Mouse (Mus musculus) lung, adult 2 months (tissue): ENCODE results near the gene Mrpl45.
"Not testable (repeated sequence)": the region's sequence is repeated elsewhere in the genome, so short reads cannot be mapped to it uniquely, and the experiment has no call there.

Experiments used
- CTCF ChIP-seq: fragments of 200-500 bp; IDR thresholded peaks from 2 replicates; pipeline ENCODE4 v1.5.1; 2011; ENCODE audit warnings: mild to moderate bottlenecking, low read length, control low read depth; ENCODE audit not compliant: insufficient read depth
- POLR2A ChIP-seq: fragments of 200-500 bp; IDR thresholded peaks from 2 replicates; pipeline ENCODE4 v1.6.1; 2011; ENCODE audit warnings: low read depth, mild to moderate bottlenecking, control low read depth, low read length, borderline replicate concordance; ENCODE audit errors: extremely low read depth

DNA sequence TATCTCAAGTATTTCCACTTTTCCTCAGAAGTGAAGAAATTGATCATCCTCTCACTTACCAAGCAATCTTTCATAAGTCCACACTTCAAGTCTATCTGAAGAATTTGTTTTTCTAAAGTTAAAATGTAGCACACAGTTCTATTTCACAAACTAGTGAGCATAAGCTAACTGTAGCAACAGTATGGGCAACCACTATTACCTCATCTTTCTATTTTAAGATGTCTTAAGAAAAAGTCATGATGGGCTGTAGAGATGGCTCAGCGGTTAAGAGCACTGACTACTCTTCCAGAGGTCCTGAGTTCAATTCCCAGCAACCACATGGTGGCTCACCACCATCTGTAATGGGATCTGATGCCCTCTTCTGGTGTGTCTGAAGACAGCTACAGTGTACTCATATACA, 49.0 kb upstream of the Mrpl45 start:
- TF ChIP-seq CTCF, POLR2A: not testable (repeated sequence)
